Mouse (Mus musculus): ENCODE data around the gene Defb18.

- no peak for TF ChIP-seq CTCF (IDR thresholded peaks at IDR 0.05)
- TF ChIP-seq EP300 (IDR thresholded peaks at IDR 0.05): no peak
Observed at GRCm38 (mm10) chr1:18191719-18192118, 45.5 kb downstream of the Defb18 start.

Measured in lung, postnatal 0 days (tissue).